Mouse (Mus musculus) brain, embryonic 18.5 days (tissue): ENCODE data around the gene Sstr4.

Experiments used
- DNase-seq: peaks from one replicate; pipeline ENCODE4 v3.0.0-alpha.2; 2012; ENCODE audit warnings: low read depth, low spot score

The Sstr4 gene

GRCm38 (mm10) chr2:148395131-148396051 lies at the start of gene Sstr4:
TSS of gene Sstr4 (plus strand) at chr2:148395344.
- no peak for DNase-seq

- DNase-seq = no peak
Observed at GRCm38 (mm10) chr2:148345373-148345772, 49.8 kb upstream of the Sstr4 start.

GRCm38 (mm10) chr2:148346976-148347375 lies 48.2 kb upstream of the Sstr4 start:
- no peak for DNase-seq

- no peak for DNase-seq
Observed at GRCm38 (mm10) chr2:148349509-148350307, 45.4 kb upstream of the Sstr4 start.

- DNase-seq = no peak
Observed at GRCm38 (mm10) chr2:148350460-148350859, 44.7 kb upstream of the Sstr4 start.

- DNase-seq = no peak
Observed at GRCm38 (mm10) chr2:148352655-148353054, 42.5 kb upstream of the Sstr4 start.

GRCm38 (mm10) chr2:148357145-148357544 lies 38.0 kb upstream of the Sstr4 start:
- no peak for DNase-seq

GRCm38 (mm10) chr2:148364536-148364935 lies 30.6 kb upstream of the Sstr4 start:
- no peak for DNase-seq

- DNase-seq = no peak
Observed at GRCm38 (mm10) chr2:148365227-148365626, 29.9 kb upstream of the Sstr4 start.

GRCm38 (mm10) chr2:148371743-148372630 lies 23.2 kb upstream of the Sstr4 start:
- no peak for DNase-seq

GRCm38 (mm10) chr2:148373602-148374071 lies 21.5 kb upstream of the Sstr4 start:
- DNase-seq = no peak

- DNase-seq = no peak
Observed at GRCm38 (mm10) chr2:148375326-148376150, 19.6 kb upstream of the Sstr4 start.

- DNase-seq = no peak
Observed at GRCm38 (mm10) chr2:148378817-148379342, 16.3 kb upstream of the Sstr4 start.

GRCm38 (mm10) chr2:148379899-148380413 lies 15.2 kb upstream of the Sstr4 start:
- DNase-seq = no peak

GRCm38 (mm10) chr2:148381076-148381475 lies 14.1 kb upstream of the Sstr4 start:
- DNase-seq = no peak

- DNase-seq = no peak
Observed at GRCm38 (mm10) chr2:148386476-148386875, 8.7 kb upstream of the Sstr4 start.

- DNase-seq = no peak
Observed at GRCm38 (mm10) chr2:148386927-148387326, 8.2 kb upstream of the Sstr4 start.

GRCm38 (mm10) chr2:148387652-148388581 lies 7.2 kb upstream of the Sstr4 start:
- no peak for DNase-seq

GRCm38 (mm10) chr2:148393149-148393548 lies 2.0 kb upstream of the Sstr4 start:
- no peak for DNase-seq
